Mouse (Mus musculus): Measurements from ENCODE around the gene Slc7a4.
"Not testable (repeated sequence)": the region's sequence is repeated elsewhere in the genome, so short reads cannot be mapped to it uniquely, and the experiment has no call there.

Slc7a4 gene

GRCm38 (mm10) chr16:17583064-17583463, at the start of gene Slc7a4:
Gene Slc7a4, minus strand, starts transcription at chr16:17583214.
- no peak for DNase-seq (ENCODE audit: extremely low spot score, low read depth, low spot score)

GRCm38 (mm10) chr16:17632580-17632979, 49.6 kb upstream of the Slc7a4 start:
- DNase-seq (ENCODE audit: extremely low spot score, low read depth, low spot score), result no peak

GRCm38 (mm10) chr16:17626269-17626555, 43.2 kb upstream of the Slc7a4 start:
- DNase-seq (ENCODE audit: extremely low spot score, low read depth, low spot score), result no peak

GRCm38 (mm10) chr16:17625488-17626268, 42.7 kb upstream of the Slc7a4 start:
- DNase-seq (ENCODE audit: extremely low spot score, low read depth, low spot score), result no peak

- DNase-seq (ENCODE audit: extremely low spot score, low read depth, low spot score), result no peak
Observed at GRCm38 (mm10) chr16:17621936-17622335, 38.9 kb upstream of the Slc7a4 start.

- DNase-seq (ENCODE audit: extremely low spot score, low read depth, low spot score), result peak; percentile 81
Observed at GRCm38 (mm10) chr16:17619198-17620105, 36.4 kb upstream of the Slc7a4 start, which contains the start of gene Smpd4. Gene Smpd4, plus strand, starts transcription at chr16:17619354.

GRCm38 (mm10) chr16:17617922-17618565, 35.0 kb upstream of the Slc7a4 start:
- DNase-seq (ENCODE audit: extremely low spot score, low read depth, low spot score), result no peak

- no peak for DNase-seq (ENCODE audit: extremely low spot score, low read depth, low spot score)
Observed at GRCm38 (mm10) chr16:17616212-17616611, 33.2 kb upstream of the Slc7a4 start.

GRCm38 (mm10) chr16:17614740-17615139, 31.7 kb upstream of the Slc7a4 start:
- DNase-seq (ENCODE audit: extremely low spot score, low read depth, low spot score), result not testable (repeated sequence)

GRCm38 (mm10) chr16:17611383-17611782, 28.4 kb upstream of the Slc7a4 start:
- DNase-seq (ENCODE audit: extremely low spot score, low read depth, low spot score), result no peak

- DNase-seq (ENCODE audit: extremely low spot score, low read depth, low spot score), result no peak
Observed at GRCm38 (mm10) chr16:17605684-17606083, 22.7 kb upstream of the Slc7a4 start.

- no peak for DNase-seq (ENCODE audit: extremely low spot score, low read depth, low spot score)
Observed at GRCm38 (mm10) chr16:17604941-17605340, 21.9 kb upstream of the Slc7a4 start.

- no peak for DNase-seq (ENCODE audit: extremely low spot score, low read depth, low spot score)
Observed at GRCm38 (mm10) chr16:17600944-17601562, 18.0 kb upstream of the Slc7a4 start.

GRCm38 (mm10) chr16:17590731-17591130, 7.7 kb upstream of the Slc7a4 start:
- DNase-seq (ENCODE audit: extremely low spot score, low read depth, low spot score), result no peak

GRCm38 (mm10) chr16:17584555-17584954, 1.5 kb upstream of the Slc7a4 start:
- DNase-seq (ENCODE audit: extremely low spot score, low read depth, low spot score), result no peak

- no peak for DNase-seq (ENCODE audit: extremely low spot score, low read depth, low spot score)
Observed at GRCm38 (mm10) chr16:17576825-17577215, 6.2 kb downstream of the Slc7a4 start.

GRCm38 (mm10) chr16:17575870-17576824, 6.9 kb downstream of the Slc7a4 start:
- DNase-seq (ENCODE audit: extremely low spot score, low read depth, low spot score), result no peak

GRCm38 (mm10) chr16:17566186-17566585, 16.8 kb downstream of the Slc7a4 start:
- no peak for DNase-seq (ENCODE audit: extremely low spot score, low read depth, low spot score)

- DNase-seq (ENCODE audit: extremely low spot score, low read depth, low spot score), result no peak
Observed at GRCm38 (mm10) chr16:17564771-17565170, 18.2 kb downstream of the Slc7a4 start.

GRCm38 (mm10) chr16:17564221-17564620, 18.8 kb downstream of the Slc7a4 start:
- DNase-seq (ENCODE audit: extremely low spot score, low read depth, low spot score), result no peak
